Mouse (Mus musculus): ENCODE results near the gene Ybey.

GRCm38 (mm10) chr10:76442178-76443088 lies 26.5 kb downstream of the Ybey start, which contains the start of gene Pcnt:
- TF ChIP-seq CTCF (IDR thresholded peaks at IDR 0.05; ENCODE audit: borderline replicate concordance, insufficient read depth, low read length), result peak; percentile 57; the same call in 1 of the 2 replicates
- peak; percentile 53 for TF ChIP-seq POLR2A (IDR thresholded peaks at IDR 0.05; ENCODE audit: low read depth, low read length)
